Mouse (Mus musculus): ENCODE data around the gene Atf7ip. TPM values are rescaled to one million over a fixed set of nuclear protein-coding genes. Genes with fewer than 3 reads are reported as not detected.
A peak's percentile ranks its signal among the peaks of the same experiment; 100 is the strongest.

Atf7ip gene
- total RNA-seq, 1 experiment from 2014 or later: 211 TPM

GRCm38 (mm10) chr6:136614156-136614555, 108.2 kb downstream of the Atf7ip start:
- ATAC-seq (ENCODE audit: extremely low read depth, insufficient number of reproducible peaks, low FRiP score, poor library complexity, severe bottlenecking): no peak

DNA sequence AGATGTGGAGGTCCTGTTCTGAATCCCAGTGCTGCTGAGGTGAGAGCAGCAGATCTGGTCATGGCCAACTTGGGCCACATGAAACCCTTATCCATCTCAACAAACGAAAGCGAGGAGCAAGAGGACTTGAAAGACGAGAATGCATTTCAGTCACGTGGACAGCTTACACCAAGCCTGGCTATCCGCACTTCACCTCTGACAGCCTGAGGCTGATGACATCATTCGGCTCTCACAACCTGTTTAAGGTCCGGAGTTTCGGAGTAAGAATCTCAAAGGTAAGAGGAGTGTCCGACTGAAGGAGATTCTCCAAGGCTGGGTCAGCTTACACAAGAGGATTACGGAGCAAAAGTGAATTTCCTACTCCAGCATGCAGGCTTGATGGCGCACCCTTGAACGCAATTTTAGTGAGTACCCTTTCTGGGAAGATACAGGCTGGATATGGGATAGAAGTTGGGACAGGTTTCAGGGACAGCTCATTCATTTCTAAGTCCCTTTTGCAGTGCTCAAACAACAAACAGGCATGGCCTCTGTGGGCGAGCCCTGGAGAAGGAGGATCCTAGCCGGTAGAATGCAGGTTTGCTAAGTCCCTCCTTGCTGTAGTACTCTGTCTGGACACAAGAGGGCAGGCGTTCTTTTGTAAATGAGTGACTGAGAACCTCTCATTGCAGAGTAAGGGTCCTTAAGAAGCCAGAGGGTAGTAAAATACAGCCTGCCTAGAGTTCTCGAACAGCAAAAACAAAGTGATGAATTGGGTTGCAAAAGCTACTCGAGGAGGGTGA, 114.6 kb downstream of the Atf7ip start:
- peak; percentile 56; the same call in 1 of the 2 replicates for ATAC-seq (ENCODE audit: extremely low read depth, insufficient number of reproducible peaks, low FRiP score, poor library complexity, severe bottlenecking)

GRCm38 (mm10) chr6:136625421-136625820, 119.5 kb downstream of the Atf7ip start:
- ATAC-seq (ENCODE audit: extremely low read depth, insufficient number of reproducible peaks, low FRiP score, poor library complexity, severe bottlenecking): no peak

DNA sequence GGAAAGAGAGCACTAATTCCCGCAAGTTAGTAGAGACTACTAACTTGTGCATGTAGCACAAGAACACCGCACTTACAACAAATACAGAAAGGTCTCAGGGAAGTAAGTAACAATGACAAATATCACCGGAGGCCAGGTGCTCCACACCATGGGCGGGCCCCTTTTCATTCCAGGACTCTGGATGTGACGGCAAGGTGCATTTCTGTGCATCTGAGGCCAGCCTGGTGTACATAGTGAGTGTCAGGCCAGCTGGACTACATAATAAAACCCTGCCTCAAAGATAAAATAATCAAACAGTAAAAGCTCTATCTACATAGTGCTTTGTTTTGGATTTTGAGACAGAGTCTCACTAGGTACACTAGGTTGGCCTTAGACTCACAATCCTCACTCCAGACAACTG, 123.7 kb downstream of the Atf7ip start:
- no peak for ATAC-seq (ENCODE audit: extremely low read depth, insufficient number of reproducible peaks, low FRiP score, poor library complexity, severe bottlenecking)

GRCm38 (mm10) chr6:136631519-136631918, 125.6 kb downstream of the Atf7ip start:
- no peak for ATAC-seq (ENCODE audit: extremely low read depth, insufficient number of reproducible peaks, low FRiP score, poor library complexity, severe bottlenecking)

GRCm38 (mm10) chr6:136631945-136632534, 126.1 kb downstream of the Atf7ip start:
- ATAC-seq (ENCODE audit: extremely low read depth, insufficient number of reproducible peaks, low FRiP score, poor library complexity, severe bottlenecking): no peak

GRCm38 (mm10) chr6:136633154-136633553, 127.2 kb downstream of the Atf7ip start:
- no peak for ATAC-seq (ENCODE audit: extremely low read depth, insufficient number of reproducible peaks, low FRiP score, poor library complexity, severe bottlenecking)

DNA sequence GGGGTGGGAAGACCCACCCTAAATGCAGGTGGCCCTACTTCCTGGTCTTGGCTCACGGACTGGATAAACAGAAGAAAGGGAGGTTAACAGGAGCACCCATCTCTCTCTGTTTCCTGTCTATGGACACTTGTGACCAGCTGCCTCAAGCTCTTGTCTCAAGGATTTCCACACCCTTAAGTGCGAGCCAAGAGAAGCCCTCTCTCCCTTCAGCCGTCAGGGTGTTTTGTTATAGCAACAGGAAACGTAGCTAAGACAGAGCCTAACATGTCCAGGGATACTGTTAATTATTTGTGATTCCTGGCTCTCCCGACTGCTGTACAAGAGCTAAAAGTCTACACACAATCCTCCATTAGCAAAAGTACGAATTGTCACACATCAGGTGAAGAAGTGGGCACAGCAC, 127.8 kb downstream of the Atf7ip start:
- no peak for ATAC-seq (ENCODE audit: extremely low read depth, insufficient number of reproducible peaks, low FRiP score, poor library complexity, severe bottlenecking)

DNA sequence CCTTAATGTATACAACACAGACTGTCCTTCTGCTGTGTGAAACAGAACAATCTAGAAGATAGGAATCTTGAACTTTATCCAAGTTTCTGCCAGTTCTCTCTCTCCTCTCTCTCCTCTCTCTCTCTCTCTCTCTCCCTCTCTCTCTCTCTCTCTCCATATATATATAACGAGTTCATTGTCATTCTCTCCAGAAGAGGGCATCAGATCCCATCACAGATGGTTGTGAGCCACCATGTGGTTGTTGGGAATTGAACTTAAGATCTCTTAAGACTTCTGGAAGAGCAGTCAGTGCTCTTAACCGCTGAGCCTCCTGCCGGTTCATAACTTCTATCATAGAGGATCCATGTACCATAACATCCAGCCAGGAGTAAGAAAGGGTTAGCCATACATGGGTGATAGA, 129.0 kb downstream of the Atf7ip start:
- ATAC-seq (ENCODE audit: extremely low read depth, insufficient number of reproducible peaks, low FRiP score, poor library complexity, severe bottlenecking): no peak

DNA sequence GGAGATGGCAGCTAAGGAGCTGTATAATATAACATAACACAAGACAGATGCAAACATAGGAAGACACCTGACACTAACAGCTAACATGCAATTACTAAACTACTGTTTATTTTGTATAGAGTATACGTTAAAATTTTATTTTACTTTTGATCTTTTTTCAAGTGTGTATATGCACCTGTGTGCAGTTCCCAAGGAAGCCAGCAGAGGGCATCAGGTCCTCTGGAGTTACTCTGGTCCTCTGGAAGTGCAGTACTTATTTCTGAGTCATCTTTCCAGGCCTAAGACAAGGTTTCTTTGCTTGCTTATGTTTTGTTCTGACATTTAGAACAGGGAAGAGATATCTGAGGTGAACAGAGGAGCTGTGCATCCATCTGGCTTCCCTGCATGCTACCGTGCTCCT, 138.2 kb downstream of the Atf7ip start:
- peak; percentile 69 for ATAC-seq (ENCODE audit: extremely low read depth, insufficient number of reproducible peaks, low FRiP score, poor library complexity, severe bottlenecking)

DNA sequence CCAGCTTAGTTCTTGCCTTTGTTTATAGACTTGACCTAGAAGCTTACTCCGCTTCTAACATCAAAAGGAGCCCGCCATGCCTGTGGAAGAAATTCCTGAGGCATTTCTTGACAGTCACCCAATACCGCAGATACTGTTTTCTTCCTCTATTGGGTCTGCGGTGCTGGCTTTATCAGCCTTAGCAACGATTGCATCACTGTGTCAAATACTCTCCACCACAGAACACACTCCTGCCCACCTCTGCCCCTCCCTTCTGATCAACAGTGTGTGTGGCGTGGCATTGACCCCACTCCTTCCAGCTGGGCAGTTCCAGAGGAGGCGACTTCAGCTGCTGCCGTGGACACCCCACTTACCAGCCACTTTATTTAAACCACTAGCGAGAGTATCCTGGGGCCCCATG, 139.8 kb downstream of the Atf7ip start:
- ATAC-seq (ENCODE audit: extremely low read depth, insufficient number of reproducible peaks, low FRiP score, poor library complexity, severe bottlenecking): peak; percentile 17; the same call in 1 of the 2 replicates

DNA sequence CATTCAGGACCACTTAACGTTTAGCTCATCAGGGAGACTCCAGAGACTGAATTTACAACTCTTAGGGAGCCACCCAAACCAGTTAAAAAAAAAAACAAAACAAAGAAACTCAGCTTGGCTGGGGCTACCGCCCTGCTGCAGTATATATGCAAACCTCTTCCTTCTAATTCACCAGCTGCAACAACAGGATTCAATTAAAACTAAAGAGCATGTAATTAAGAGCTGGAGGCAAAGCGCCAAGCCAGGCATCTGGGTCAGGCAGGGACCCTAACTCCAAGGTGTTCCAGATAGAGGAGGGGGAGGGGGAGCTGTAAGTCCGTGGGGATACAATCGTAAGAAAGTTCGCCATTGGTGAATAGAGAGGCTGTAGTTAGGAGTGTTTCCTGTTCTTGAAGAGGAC, 140.2 kb downstream of the Atf7ip start:
- no peak for ATAC-seq (ENCODE audit: extremely low read depth, insufficient number of reproducible peaks, low FRiP score, poor library complexity, severe bottlenecking)

DNA sequence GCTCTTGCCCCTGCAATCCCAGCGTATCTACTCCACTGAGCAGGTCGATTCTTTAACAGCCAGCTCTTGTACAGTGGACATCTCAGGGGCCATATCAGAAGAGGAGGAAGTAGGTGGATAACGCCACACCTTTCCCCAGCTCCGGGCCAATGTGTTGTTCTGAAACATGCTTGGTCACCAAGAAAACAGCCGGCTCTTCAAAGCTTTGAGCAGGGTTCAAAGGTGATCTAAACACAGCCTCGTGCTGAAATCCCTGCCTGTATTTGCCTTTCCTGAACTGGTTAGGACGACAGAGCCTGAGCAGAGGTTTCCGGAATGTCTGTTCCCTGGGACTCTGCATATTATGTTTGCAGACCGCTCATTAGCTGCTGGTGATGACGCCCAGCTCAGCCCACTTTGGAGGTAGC, 141.5 kb downstream of the Atf7ip start:
- no peak for ATAC-seq (ENCODE audit: extremely low read depth, insufficient number of reproducible peaks, low FRiP score, poor library complexity, severe bottlenecking)

DNA sequence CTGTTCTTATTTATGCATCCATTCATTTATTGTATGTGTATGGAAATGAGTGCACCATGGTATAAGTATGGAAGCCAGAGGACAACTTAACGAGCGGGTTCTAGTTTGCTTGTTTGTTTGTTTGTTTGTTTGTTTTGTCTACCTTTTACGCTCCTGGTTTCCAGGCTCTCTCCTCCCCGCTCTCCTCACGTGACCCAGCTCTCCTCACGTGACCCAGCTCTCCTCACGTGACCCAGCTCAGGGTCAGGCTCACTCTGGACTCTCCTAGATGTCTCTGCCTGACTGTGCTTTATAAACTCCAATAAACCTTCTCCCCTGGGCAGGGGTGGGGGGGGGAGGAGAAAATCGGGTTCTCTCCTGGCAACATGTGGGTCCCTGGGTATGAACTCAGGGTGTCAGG, 144.7 kb downstream of the Atf7ip start:
- ATAC-seq (ENCODE audit: extremely low read depth, insufficient number of reproducible peaks, low FRiP score, poor library complexity, severe bottlenecking): no peak

DNA sequence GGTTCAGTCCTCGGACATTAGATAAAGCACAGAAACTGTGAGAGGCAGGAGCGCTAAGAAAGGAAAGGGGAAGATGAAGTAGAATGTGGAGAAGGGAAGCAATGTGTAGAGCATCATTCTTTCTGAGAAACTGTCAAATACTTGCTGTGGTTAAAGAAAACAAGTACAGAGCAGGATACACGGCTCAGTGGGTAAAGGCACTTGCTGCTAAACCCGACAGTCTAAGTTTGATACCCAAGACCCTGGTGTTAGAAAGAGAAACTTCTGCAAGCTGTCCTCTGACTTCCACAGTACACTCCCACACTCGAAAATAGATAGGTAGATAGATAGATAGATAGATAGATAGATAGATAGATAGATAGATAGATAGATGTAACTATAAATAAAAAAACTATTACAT, 147.4 kb downstream of the Atf7ip start:
- peak; percentile 76 for ATAC-seq (ENCODE audit: extremely low read depth, insufficient number of reproducible peaks, low FRiP score, poor library complexity, severe bottlenecking)

- ATAC-seq (ENCODE audit: extremely low read depth, insufficient number of reproducible peaks, low FRiP score, poor library complexity, severe bottlenecking): no peak
These were observed 148.5 kb downstream of the Atf7ip start for GRCm38 (mm10) chr6:136654470-136654869.

- no peak for ATAC-seq (ENCODE audit: extremely low read depth, insufficient number of reproducible peaks, low FRiP score, poor library complexity, severe bottlenecking)
These were observed 149.8 kb downstream of the Atf7ip start for GRCm38 (mm10) chr6:136655786-136656185.

DNA sequence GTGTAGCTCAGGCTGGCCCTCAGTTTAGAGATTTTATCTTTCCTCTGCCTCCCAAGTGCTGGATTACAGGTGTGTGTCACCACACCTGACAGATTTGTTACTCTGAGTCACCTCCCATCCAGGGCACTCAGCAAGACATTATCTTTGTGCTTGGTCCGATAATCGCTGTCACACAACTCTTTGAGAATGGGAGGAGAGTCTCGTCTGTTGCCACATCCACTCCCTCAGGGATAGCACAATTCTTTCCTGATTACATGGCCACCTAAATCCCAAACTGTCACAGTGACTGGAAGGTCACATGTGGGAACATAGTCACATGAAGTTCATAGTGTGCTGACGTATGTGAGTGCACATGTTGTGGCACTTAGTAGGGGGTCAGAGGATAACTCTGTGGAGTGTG, 152.3 kb downstream of the Atf7ip start:
- ATAC-seq (ENCODE audit: extremely low read depth, insufficient number of reproducible peaks, low FRiP score, poor library complexity, severe bottlenecking): no peak

DNA sequence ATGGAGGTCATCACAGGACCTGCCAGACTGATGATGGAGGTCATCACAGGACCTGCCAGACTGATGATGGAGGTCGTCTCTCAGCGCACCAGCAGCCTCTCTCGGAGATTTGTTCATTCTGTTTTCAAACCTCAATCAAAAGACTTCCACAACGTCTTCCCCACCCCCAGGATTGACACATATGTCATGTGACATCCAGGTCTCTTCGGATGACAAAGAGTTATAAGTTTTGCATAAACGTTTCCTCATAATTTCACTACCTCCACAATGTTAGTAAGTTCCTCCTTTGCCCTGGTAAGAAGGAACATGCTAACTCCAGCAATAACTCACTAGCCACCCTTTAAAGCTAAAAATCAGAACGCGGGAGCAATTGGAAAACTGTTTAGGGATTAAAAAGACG, 153.3 kb downstream of the Atf7ip start:
- ATAC-seq (ENCODE audit: extremely low read depth, insufficient number of reproducible peaks, low FRiP score, poor library complexity, severe bottlenecking): peak; percentile 87
